In genomic region chr1:37097382-37098093, GRCm38 (mm10) we compare ENCODE assay signal across 9 mouse cellular contexts.
A peak's percentile ranks its signal among the peaks of the same experiment; 100 is the strongest.
DNase-seq lines count a peak whose midpoint lies in the region; ATAC-seq lines count a peak whose summit lies in the region.
"Had no signal": no experiment of that assay in that cellular context is flagged by ENCODE, and none has a peak within 500 bp of the region (broad histone marks: within the 10 kb centered on the region; RNA-seq: fewer than 3 reads in every experiment).

No protein-coding gene starts in this region.

- DNase-seq in midbrain, embryonic 10.5 days (ENCODE audit: low spot score), result no peak
- DNase-seq in midbrain, embryonic 11.5 days (ENCODE audit: low spot score, missing footprints), result no peak
- peak; percentile 35 for DNase-seq in limb, embryonic 10.5 days (ENCODE audit: low spot score)
- no peak for DNase-seq in heart, adult 18-20 months
- DNase-seq in adrenal gland, postnatal 10 days, result no peak
- DNase-seq in frontal cortex, adult 2 months (ENCODE audit: extremely low spot score in 1 of 2, low spot score in 1 of 2), result no peak
- DNase-seq: lung, adult 18-20 months had no signal

- no peak overlapping the region for H3K9ac ChIP-seq in midbrain, embryonic 11.5 days (ENCODE audit: low read length)
- no peak overlapping the region for H3K9ac ChIP-seq in forebrain, embryonic 15.5 days (replicated peaks)
- no peak overlapping the region for H3K9ac ChIP-seq in stomach, embryonic 15.5 days

- no peaks in the 10 kb centered on the region for H3K9me3 ChIP-seq in midbrain, embryonic 10.5 days (replicated peaks)
- 0 out of 2 replicates have a peak, but pooled peaks cover 3% of the 10 kb centered on the region for H3K9me3 ChIP-seq in midbrain, embryonic 11.5 days (ENCODE audit: control insufficient read depth, low read length)
- H3K9me3 ChIP-seq in forebrain, embryonic 15.5 days, result no peaks in the 10 kb centered on the region
- no peaks in the 10 kb centered on the region for H3K9me3 ChIP-seq in limb, embryonic 10.5 days (replicated peaks)
- no peaks in the 10 kb centered on the region for H3K9me3 ChIP-seq in stomach, embryonic 15.5 days

- peaks cover 3% of the 10 kb centered on the region; the same call in 1 of the 2 replicates for H3K4me1 ChIP-seq in midbrain, embryonic 10.5 days
- no peaks in the 10 kb centered on the region for H3K4me1 ChIP-seq in midbrain, embryonic 11.5 days (ENCODE audit: control insufficient read depth, insufficient read depth, low read length)
- peaks cover 23% of the 10 kb centered on the region for H3K4me1 ChIP-seq in forebrain, embryonic 15.5 days
- peaks cover 23% of the 10 kb centered on the region for H3K4me1 ChIP-seq in limb, embryonic 10.5 days
- no peaks in the 10 kb centered on the region for H3K4me1 ChIP-seq in stomach, embryonic 15.5 days

- no peak for ATAC-seq in midbrain, embryonic 11.5 days (ENCODE audit: low FRiP score)
- peak; percentile 91 for ATAC-seq in forebrain, embryonic 15.5 days (replicated peaks)
- ATAC-seq in stomach, embryonic 15.5 days (ENCODE audit: insufficient read depth, low FRiP score, low read depth), result no peak

- H3K4me3 ChIP-seq in midbrain, embryonic 10.5 days, result no peak overlapping the region
- no peak overlapping the region for H3K4me3 ChIP-seq in midbrain, embryonic 11.5 days (ENCODE audit: low read depth, low read length)
- H3K4me3 ChIP-seq in forebrain, embryonic 15.5 days, result no peak overlapping the region
- no peak overlapping the region for H3K4me3 ChIP-seq in limb, embryonic 10.5 days
- no peak overlapping the region for H3K4me3 ChIP-seq in stomach, embryonic 15.5 days (replicated peaks)

- 0 out of 2 replicates have a peak overlapping the region, but pooled peaks have one; percentile 28 for H3K27ac ChIP-seq in midbrain, embryonic 10.5 days (replicated peaks)
- H3K27ac ChIP-seq in midbrain, embryonic 11.5 days (ENCODE audit: low read depth, low read length), result no peak overlapping the region
- H3K27ac ChIP-seq in forebrain, embryonic 15.5 days (replicated peaks), result peak overlapping the region; percentile 89
- H3K27ac ChIP-seq in limb, embryonic 10.5 days, result peak overlapping the region; percentile 54
- H3K27ac ChIP-seq in stomach, embryonic 15.5 days, result 0 out of 2 replicates have a peak overlapping the region, but pooled peaks have one; percentile 11

- no peaks in the 10 kb centered on the region for H3K36me3 ChIP-seq in midbrain, embryonic 10.5 days
- H3K36me3 ChIP-seq in midbrain, embryonic 11.5 days (ENCODE audit: control insufficient read depth, insufficient read depth, low read length), result no peaks in the 10 kb centered on the region
- H3K36me3 ChIP-seq in forebrain, embryonic 15.5 days, result no peaks in the 10 kb centered on the region
- H3K36me3 ChIP-seq in limb, embryonic 10.5 days, result no peaks in the 10 kb centered on the region
- H3K36me3 ChIP-seq in stomach, embryonic 15.5 days, result no peaks in the 10 kb centered on the region

- H3K4me2 ChIP-seq in midbrain, embryonic 11.5 days, result no peak overlapping the region
- H3K4me2 ChIP-seq in forebrain, embryonic 15.5 days (replicated peaks), result peak overlapping the region; percentile 31
- H3K4me2 ChIP-seq in stomach, embryonic 15.5 days, result no peak overlapping the region

- WGBS in midbrain, embryonic 10.5 days, result 74% methylated on average over 17 of the region's 17 CpGs
- 75% methylated on average over 17 of the region's 17 CpGs for WGBS in midbrain, embryonic 11.5 days
- WGBS in forebrain, embryonic 15.5 days, result 10% methylated on average over 17 of the region's 17 CpGs
- WGBS in limb, embryonic 10.5 days, result 51% methylated on average over 17 of the region's 17 CpGs
- 65% methylated on average over 17 of the region's 17 CpGs for WGBS in stomach, embryonic 15.5 days

- no peaks in the 10 kb centered on the region for H3K27me3 ChIP-seq in midbrain, embryonic 10.5 days (ENCODE audit: low read depth, poor library complexity, severe bottlenecking)
- H3K27me3 ChIP-seq in midbrain, embryonic 11.5 days (ENCODE audit: control insufficient read depth, insufficient read depth, low read length), result no peaks in the 10 kb centered on the region
- no peaks in the 10 kb centered on the region for H3K27me3 ChIP-seq in forebrain, embryonic 15.5 days
- no peaks in the 10 kb centered on the region for H3K27me3 ChIP-seq in limb, embryonic 10.5 days (ENCODE audit: low read depth, poor library complexity, severe bottlenecking)
- H3K27me3 ChIP-seq in stomach, embryonic 15.5 days (replicated peaks), result no peaks in the 10 kb centered on the region
